Mouse (Mus musculus): ENCODE data around the gene Mef2b.

DNA sequence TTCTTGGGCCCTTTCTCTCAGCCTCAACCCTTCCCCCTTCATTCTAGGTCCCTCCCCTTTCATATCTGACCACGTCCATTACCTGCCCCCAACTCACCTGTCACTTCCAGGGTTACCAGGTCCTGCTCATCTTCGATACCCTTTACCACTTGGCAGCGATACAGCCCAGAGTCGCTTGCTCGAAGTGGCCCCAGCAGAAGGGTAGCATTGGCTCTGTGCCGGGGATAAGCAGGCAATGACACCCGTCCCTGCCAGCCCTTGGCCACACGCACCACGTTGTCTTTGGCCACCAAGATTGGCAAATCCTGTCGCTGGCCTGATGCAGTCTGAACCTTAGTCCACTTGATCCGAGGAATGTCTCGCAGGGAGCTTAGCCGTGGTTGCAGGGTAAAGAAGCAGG, 24.6 kb upstream of the Mef2b start:
- TF ChIP-seq POLR2A (IDR thresholded peaks at IDR 0.05; ENCODE audit: low read depth, low read length) (no peak), CTCF (IDR thresholded peaks at IDR 0.05; ENCODE audit: extremely low read depth, insufficient read depth, insufficient read length, insufficient replicate concordance) (no peak)
